Mouse (Mus musculus) thymus, adult 2 months (tissue): ENCODE measurements around the gene Duoxa2. TPM values are rescaled to one million over a fixed set of nuclear protein-coding genes. Genes with fewer than 3 reads are reported as not detected.

Experiments
- DNase-seq: peaks from one replicate; pipeline ENCODE4 v3.0.0; 2021
- H3K27ac ChIP-seq: fragments of 200-500 bp; 2 replicates; pipeline ENCODE4 v1.5.1; 2012; ENCODE audit warnings: low read length, control low read depth; ENCODE audit not compliant: control insufficient read depth, insufficient read depth
- H3K27me3 ChIP-seq: fragments of 200-500 bp; 2 replicates; pipeline ENCODE4 v1.6.1; 2012; ENCODE audit warnings: mild to moderate bottlenecking, low read length, moderate library complexity, mixed read lengths; ENCODE audit not compliant: control insufficient read depth, insufficient read depth
- H3K36me3 ChIP-seq: fragments of 200-500 bp; 2 replicates; pipeline ENCODE4 v1.6.1; 2012; ENCODE audit warnings: mild to moderate bottlenecking, low read length, moderate library complexity; ENCODE audit not compliant: control insufficient read depth, insufficient read depth
- H3K4me1 ChIP-seq: fragments of 200-500 bp; replicated peaks from 2 replicates; pipeline ENCODE4 v1.6.1; 2012; ENCODE audit warnings: low read length; ENCODE audit not compliant: control insufficient read depth, insufficient read depth
- H3K4me3 ChIP-seq: fragments of 200-500 bp; 2 replicates; pipeline ENCODE4 v1.5.1; 2012; ENCODE audit warnings: mild to moderate bottlenecking, low read length, control low read depth, moderate library complexity; ENCODE audit not compliant: control insufficient read depth, insufficient read depth
- CTCF ChIP-seq: fragments of 200-500 bp; IDR thresholded peaks from 2 replicates; pipeline ENCODE4 v1.5.1; 2012; ENCODE audit warnings: mild to moderate bottlenecking, control low read depth, low read length, moderate library complexity, borderline replicate concordance; ENCODE audit not compliant: control insufficient read depth, poor library complexity, insufficient read depth; ENCODE audit errors: extremely low read depth
- POLR2A ChIP-seq: fragments of 200-500 bp; IDR thresholded peaks from 2 replicates; pipeline ENCODE4 v1.6.1; 2012; ENCODE audit warnings: mild to moderate bottlenecking, low read length, control low read depth, moderate library complexity; ENCODE audit not compliant: control insufficient read depth, poor library complexity, insufficient read depth; ENCODE audit errors: extremely low read depth
- WGBS: fragments of 180-500 bp; shearing (Covaris S2); methylation state at CpG from one replicate; pipeline ENCODE4 v1.1.7; 2018; 5-methylcytosine and 5-hydroxymethylcytosine counted together
- polyA plus RNA-seq: library from polyadenylated mRNA; depleted of rRNA; stranded (reverse); fragments of >200 nt; gene quantifications from 2 replicates; pipeline ENCODE4 v1.2.3, GENCODE M21; 2012

Gene Duoxa2
- polyA plus RNA-seq, 1 experiment, result 0.27 TPM

- Histone ChIP-seq H3K27ac (no peak overlapping the region), H3K4me1 (peaks cover 23% of the 10 kb centered on the region), H3K4me3 (no peak overlapping the region), H3K36me3 (no peaks in the 10 kb centered on the region), H3K27me3 (peaks cover 35% of the 10 kb centered on the region)
- 10% methylated on average over 14 of the region's 14 CpGs for WGBS
- no peak for DNase-seq
- TF ChIP-seq CTCF, result no peak
- no peak for TF ChIP-seq POLR2A
Measured at GRCm38 (mm10) chr2:122300656-122301020, 1.9 kb downstream of the Duoxa2 start.

- DNase-seq, result peak; percentile 47
- peaks cover 35% of the 10 kb centered on the region for H3K27me3 ChIP-seq
- H3K36me3 ChIP-seq, result no peaks in the 10 kb centered on the region
- TF ChIP-seq CTCF, result no peak
- no peak for TF ChIP-seq POLR2A
- WGBS, result 3% methylated on average over 48 of the region's 48 CpGs
- peaks cover 27% of the 10 kb centered on the region for H3K4me1 ChIP-seq
- no peak overlapping the region for H3K27ac ChIP-seq
- H3K4me3 ChIP-seq, result peak overlapping the region; percentile 17
Measured at GRCm38 (mm10) chr2:122301081-122301920, 2.6 kb downstream of the Duoxa2 start.

GRCm38 (mm10) chr2:122301921-122302573 is 3.3 kb downstream of the Duoxa2 start:
- H3K27me3 ChIP-seq, result peaks cover 34% of the 10 kb centered on the region
- 15% methylated on average over 23 of the region's 23 CpGs for WGBS
- no peak overlapping the region for H3K4me3 ChIP-seq

GRCm38 (mm10) chr2:122302574-122303241 is 4.0 kb downstream of the Duoxa2 start:
- Histone ChIP-seq H3K4me3 (no peak overlapping the region), H3K27me3 (peaks cover 28% of the 10 kb centered on the region), H3K36me3 (no peaks in the 10 kb centered on the region), H3K4me1 (peaks cover 37% of the 10 kb centered on the region), H3K27ac (no peak overlapping the region)
- DNase-seq, result peak; percentile 78
- 16% methylated on average over 9 of the region's 9 CpGs for WGBS
- TF ChIP-seq CTCF, result peak; percentile 32; the same call in 1 of the 2 replicates
- TF ChIP-seq POLR2A, result no peak

More at GRCm38 (mm10) chr2:122301921-122302573, 3.3 kb downstream of the Duoxa2 start:
- Histone ChIP-seq H3K4me1 (peaks cover 34% of the 10 kb centered on the region), H3K36me3 (no peaks in the 10 kb centered on the region), H3K27ac (no peak overlapping the region)
- no peak for TF ChIP-seq POLR2A
- no peak for TF ChIP-seq CTCF
- DNase-seq, result no peak

GRCm38 (mm10) chr2:122304544-122304943 is 5.8 kb downstream of the Duoxa2 start:
- no peak for TF ChIP-seq CTCF
- TF ChIP-seq POLR2A, result no peak
- Histone ChIP-seq H3K27me3 (peaks cover 20% of the 10 kb centered on the region), H3K4me3 (no peak overlapping the region), H3K4me1 (peaks cover 30% of the 10 kb centered on the region), H3K36me3 (no peaks in the 10 kb centered on the region), H3K27ac (no peak overlapping the region)
- 98% methylated on average over 6 of the region's 6 CpGs for WGBS
- no peak for DNase-seq
